Mouse (Mus musculus) liver, embryonic 14.5 days (tissue): ENCODE measurements around the gene Lsm2. TPM values are rescaled to one million over a fixed set of nuclear protein-coding genes. Genes with fewer than 3 reads are reported as not detected.
A peak's percentile ranks its signal among the peaks of the same experiment; 100 is the strongest.
"Not testable (repeated sequence)": the region's sequence is repeated elsewhere in the genome, so short reads cannot be mapped to it uniquely, and the experiment has no call there.

Experiments
- ATAC-seq: fragments of 200-750 bp; cut with Nextera tagmentation; 2 replicates; pipeline ENCODE4 v1.8.0; 2017; ENCODE audit warnings: moderate number of reproducible peaks, mild to moderate bottlenecking, moderate library complexity; ENCODE audit not compliant: insufficient read depth
- DNase-seq, 3 experiments: peaks; one replicate each; pipeline ENCODE4 v3.0.0-alpha.2; 2012 to 2013; ENCODE audit warnings: low read depth in 3 of 3, low spot score in 3 of 3
- H3K27ac ChIP-seq: fragments of 300-500 bp; sonication (generic); 2 replicates; pipeline ENCODE4 v1.5.1; 2014; ENCODE audit warnings: moderate library complexity, mild to moderate bottlenecking, control low read depth, inconsistent platforms
- H3K27me3 ChIP-seq: fragments of 300-500 bp; sonication (generic); 2 replicates; pipeline ENCODE4 v1.6.1; 2014; ENCODE audit warnings: mild to moderate bottlenecking, low read length, moderate library complexity; ENCODE audit not compliant: control insufficient read depth, insufficient read depth
- H3K36me3 ChIP-seq: fragments of 300-500 bp; sonication (generic); replicated peaks from 2 replicates; pipeline ENCODE4 v1.6.1; 2014; ENCODE audit warnings: low read depth; ENCODE audit not compliant: control insufficient read depth, insufficient read depth
- H3K4me1 ChIP-seq, 2 experiments: fragments of 200-500 bp in 1 of 2; fragments of 300-500 bp in 1 of 2; sonication (generic) in 1 of 2; replicated peaks; 2 replicates each; pipeline ENCODE4 v1.6.1; 2012 to 2014; ENCODE audit warnings: antibody characterized with exemption in 1 of 2, inconsistent platforms in 1 of 2, low read length in 1 of 2; ENCODE audit not compliant: control insufficient read depth in 2 of 2, insufficient read depth in 2 of 2
- H3K4me2 ChIP-seq: fragments of 300-500 bp; sonication (generic); 2 replicates; pipeline ENCODE4 v1.6.1; 2014; ENCODE audit warnings: low read depth, mild to moderate bottlenecking, control low read depth, moderate library complexity
- H3K4me3 ChIP-seq, 2 experiments: fragments of 200-500 bp in 1 of 2; fragments of 300-500 bp in 1 of 2; sonication (generic) in 1 of 2; 2 replicates each; pipeline ENCODE4 v1.5.1; 2012 to 2014; ENCODE audit warnings: low read depth in 2 of 2, low read length in 2 of 2, mild to moderate bottlenecking in 2 of 2, control low read depth in 1 of 2, inconsistent platforms in 1 of 2, moderate library complexity in 1 of 2; ENCODE audit not compliant: insufficient read depth in 1 of 2
- H3K9ac ChIP-seq: fragments of 300-500 bp; sonication (generic); replicated peaks from 2 replicates; pipeline ENCODE4 v1.6.1; 2014; ENCODE audit warnings: mild to moderate bottlenecking, control low read depth, moderate library complexity
- H3K9me3 ChIP-seq: fragments of 300-500 bp; sonication (generic); 2 replicates; pipeline ENCODE4 v1.6.1; 2016; ENCODE audit warnings: low read length, mixed read lengths; ENCODE audit not compliant: control insufficient read depth
- CTCF ChIP-seq: IDR thresholded peaks from 2 replicates; pipeline ENCODE4 v1.5.1; 2016; ENCODE audit warnings: antibody characterized with exemption, low read depth, control low read depth
- EP300 ChIP-seq: IDR thresholded peaks from 2 replicates; pipeline ENCODE4 v1.6.1; 2016; ENCODE audit warnings: antibody characterized with exemption, low read depth
- WGBS: fragments of 180-500 bp; shearing (Covaris S2); extraction: QIAGEN DNeasy Blood & Tissue Kit; methylation state at CpG from one replicate; pipeline ENCODE4 v1.1.7; 2014; ENCODE audit not compliant: insufficient replicate concordance; 5-methylcytosine and 5-hydroxymethylcytosine counted together
- polyA plus RNA-seq, 2 experiments: library from polyadenylated mRNA; depleted of rRNA in 1 of 2; stranded (reverse) in 1 of 2; unstranded in 1 of 2; fragments of >200 nt; fragmentation: Nextera tagmentation in 1 of 2; extraction: Ambion mirVana in 1 of 2; gene quantifications; 2 replicates each; pipeline versions ENCODE4 v1.2.1 to v1.2.3; 2012 to 2014

Gene Lsm2
- polyA plus RNA-seq, 2 experiments, result 121 to 122 TPM

DNA sequence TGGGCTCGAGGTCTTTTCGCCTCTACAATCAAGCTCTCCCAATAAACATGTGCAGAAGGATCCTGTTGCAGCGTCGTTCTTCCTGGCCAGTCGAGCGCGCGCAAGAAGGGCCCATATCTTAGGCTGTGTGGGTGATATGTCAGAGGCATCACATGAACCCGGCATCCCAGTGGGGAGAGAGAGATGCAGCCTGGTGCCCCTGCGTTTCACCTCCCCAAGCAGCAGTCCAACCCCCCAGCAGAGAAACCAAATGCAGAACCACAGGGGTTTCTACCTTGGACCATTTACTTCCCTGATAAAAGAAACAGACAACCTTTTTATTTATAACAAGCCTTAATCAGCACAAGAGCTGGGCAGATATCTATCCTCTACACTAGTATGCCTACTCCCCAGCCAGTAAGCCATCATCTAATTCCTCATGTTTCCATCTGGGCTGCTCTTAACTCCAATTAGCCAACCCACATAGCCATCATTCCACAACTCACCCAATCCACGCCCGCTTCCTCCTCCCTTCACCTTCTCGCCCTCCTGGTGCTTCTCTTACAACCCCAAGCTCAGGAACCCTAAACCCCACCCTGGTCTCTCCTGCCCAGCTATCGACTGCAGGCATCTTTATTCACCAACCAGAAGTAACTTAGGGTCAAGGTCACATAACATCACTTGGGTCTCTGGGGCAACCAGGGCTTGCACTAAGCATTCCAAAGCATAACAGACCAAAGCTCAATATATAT, 14.9 kb downstream of the Lsm2 start:
- peak overlapping the region; percentile 50 to 89 for H3K4me3 ChIP-seq
- WGBS, result 58% methylated on average over 12 of the region's 14 CpGs
- no peaks in the 10 kb centered on the region for H3K9me3 ChIP-seq
- peak overlapping the region; percentile 93 for H3K9ac ChIP-seq
- DNase-seq, result peak in 1 of 3 experiments; percentile 48
- peaks cover 23% of the 10 kb centered on the region for H3K36me3 ChIP-seq
- no peaks in the 10 kb centered on the region for H3K27me3 ChIP-seq
- peak overlapping the region; percentile 1; the same call in 1 of the 2 replicates for H3K27ac ChIP-seq
- H3K4me1 ChIP-seq, result peaks cover 21 to 26% of the 10 kb centered on the region in 2 experiments
- H3K4me2 ChIP-seq, result peak overlapping the region; percentile 88
- ATAC-seq, result no peak
- TF ChIP-seq CTCF (no peak), EP300 (no peak)

- H3K4me2 ChIP-seq, result peak overlapping the region; percentile 88
- peaks cover 23% of the 10 kb centered on the region for H3K36me3 ChIP-seq
- H3K27ac ChIP-seq, result peak overlapping the region; percentile 3; the same call in 1 of the 2 replicates
- WGBS, result 59% methylated on average over 5 of the region's 5 CpGs
- ATAC-seq, result no peak
- peaks cover 21 to 26% of the 10 kb centered on the region in 2 experiments for H3K4me1 ChIP-seq
- DNase-seq, result no peak
- no peaks in the 10 kb centered on the region for H3K9me3 ChIP-seq
- H3K4me3 ChIP-seq, result peak overlapping the region; percentile 89 to 95
- no peaks in the 10 kb centered on the region for H3K27me3 ChIP-seq
- TF ChIP-seq EP300 (no peak), CTCF (no peak)
- peak overlapping the region; percentile 93 for H3K9ac ChIP-seq
Measured at GRCm38 (mm10) chr17:34997142-34997483, 15.5 kb downstream of the Lsm2 start.

DNA sequence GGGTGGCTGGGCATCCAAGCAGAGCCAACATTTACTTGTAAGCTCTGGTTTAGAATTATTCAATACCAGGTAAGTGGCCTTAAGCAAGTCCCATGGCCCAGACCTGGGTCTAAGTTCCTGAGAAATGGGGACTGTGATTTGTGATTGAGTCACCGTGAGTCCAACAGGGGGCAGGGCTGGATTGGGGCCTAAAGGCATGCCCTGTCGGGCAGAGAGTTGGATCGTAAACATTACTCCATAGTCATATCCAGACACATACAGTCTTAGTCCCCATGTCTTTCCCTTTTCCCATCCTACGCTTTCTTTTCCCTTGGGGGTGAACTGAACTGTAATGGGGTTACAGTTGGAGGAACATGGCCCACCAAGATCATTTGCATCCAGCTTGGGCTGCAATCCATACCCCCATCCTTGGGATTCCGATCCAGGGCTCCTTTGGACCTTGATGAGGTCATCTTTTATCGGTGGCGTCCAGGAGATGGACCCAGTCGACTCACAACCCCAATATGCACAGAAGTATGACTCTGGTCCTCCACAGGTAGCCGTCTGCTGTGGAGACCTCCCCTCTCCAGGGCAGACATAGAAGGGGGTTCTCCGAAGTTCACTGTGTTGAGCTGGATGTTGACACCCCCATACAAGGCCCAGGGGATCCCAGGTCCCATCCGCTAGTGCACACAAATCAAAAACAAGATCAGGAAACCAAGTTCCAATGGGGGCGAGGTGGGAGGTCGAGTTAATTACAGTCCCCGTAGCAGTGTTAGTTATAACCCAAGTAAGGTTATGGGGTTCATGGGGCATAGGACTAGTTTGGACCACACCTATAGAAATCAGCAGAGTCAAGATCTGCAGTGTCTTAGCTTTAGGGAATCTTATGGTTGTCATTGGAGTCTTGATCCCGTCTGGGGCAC, 17.1 kb downstream of the Lsm2 start:
- ATAC-seq (no peak), DNase-seq (no peak)
- Histone ChIP-seq H3K4me1 (peaks cover 30 to 40% of the 10 kb centered on the region in 2 experiments), H3K36me3 (peaks cover 23% of the 10 kb centered on the region), H3K27ac (peak overlapping the region; percentile 93), H3K9ac (peak overlapping the region; percentile 93), H3K4me3 (peak overlapping the region; percentile 89 to 95), H3K9me3 (no peaks in the 10 kb centered on the region), H3K4me2 (peak overlapping the region; percentile 88), H3K27me3 (no peaks in the 10 kb centered on the region)
- WGBS, result 68% methylated on average over 15 of the region's 15 CpGs
- TF ChIP-seq CTCF (peak; percentile 22; the same call in 1 of the 2 replicates), EP300 (no peak)

DNA sequence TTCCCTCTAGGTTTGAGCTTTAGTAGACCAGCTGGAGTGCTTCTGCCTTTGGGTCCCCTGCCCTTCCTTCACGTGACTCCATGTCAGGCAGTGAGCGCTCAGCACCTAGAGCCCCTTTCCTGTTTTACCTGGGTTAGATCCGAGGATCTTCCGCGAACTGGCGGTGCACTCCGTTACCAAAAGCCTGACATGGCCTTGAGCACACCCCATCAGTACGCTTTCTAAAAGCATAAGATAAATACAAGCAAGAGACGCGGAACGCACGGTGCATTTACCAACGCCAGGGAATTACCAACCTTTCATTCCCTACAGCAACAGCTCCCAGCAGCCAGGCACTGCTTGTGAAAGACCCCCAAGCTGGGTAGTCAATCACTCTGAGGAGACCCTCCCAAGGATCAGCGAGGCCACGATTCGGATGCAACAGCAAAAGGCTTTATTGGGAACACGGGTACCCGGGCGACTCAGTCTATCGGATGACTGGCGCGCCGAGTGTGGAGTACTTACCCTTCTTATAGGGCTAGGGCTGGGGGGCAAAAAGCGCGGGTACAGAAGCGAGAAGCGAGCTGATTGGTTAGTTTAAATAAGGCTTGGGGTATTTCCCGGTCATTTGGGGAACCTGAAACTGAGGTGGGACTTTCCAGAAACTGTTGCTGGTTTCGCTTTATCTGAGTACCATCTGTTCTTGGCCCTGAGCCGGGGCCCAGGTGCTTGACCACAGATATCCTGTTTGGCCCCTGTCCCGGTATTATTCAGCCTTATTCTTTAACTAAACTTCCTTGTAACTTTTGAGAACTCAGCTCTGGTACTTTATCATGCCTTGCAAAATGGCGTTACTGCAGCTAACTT, 18.4 kb downstream of the Lsm2 start:
- 3% methylated on average over 29 of the region's 32 CpGs for WGBS

More for the DNA sequence above, 18.4 kb downstream of the Lsm2 start:
- ATAC-seq (peak; percentile 53), DNase-seq (peak in 2 of 3 experiments; percentile 51 to 69)
- H3K9me3 ChIP-seq, H3K27me3 ChIP-seq: not testable (repeated sequence)
- H3K4me2 ChIP-seq, result peak overlapping the region; percentile 88
- peak overlapping the region; percentile 93 for H3K9ac ChIP-seq
- peaks cover 35 to 47% of the 10 kb centered on the region in 2 experiments for H3K4me1 ChIP-seq
- peak overlapping the region; percentile 89 to 95 for H3K4me3 ChIP-seq
- peak overlapping the region; percentile 93 for H3K27ac ChIP-seq
- peaks cover 36% of the 10 kb centered on the region for H3K36me3 ChIP-seq
